Mouse (Mus musculus) kidney, adult 2 months (tissue): Measurements from ENCODE around the gene Wrap53.

Experiments
- CTCF ChIP-seq: fragments of 200-500 bp; conservative IDR thresholded peaks from 2 replicates; pipeline ENCODE4 v1.5.1; 2011; ENCODE audit warnings: low read depth, mild to moderate bottlenecking, control low read depth, low read length, moderate library complexity, mixed read lengths; ENCODE audit not compliant: insufficient read depth, insufficient read length
- POLR2A ChIP-seq: fragments of 200-500 bp; IDR thresholded peaks from one replicate; pipeline ENCODE4 v1.6.1; 2011; ENCODE audit warnings: low read depth, low read length, control low read depth

DNA sequence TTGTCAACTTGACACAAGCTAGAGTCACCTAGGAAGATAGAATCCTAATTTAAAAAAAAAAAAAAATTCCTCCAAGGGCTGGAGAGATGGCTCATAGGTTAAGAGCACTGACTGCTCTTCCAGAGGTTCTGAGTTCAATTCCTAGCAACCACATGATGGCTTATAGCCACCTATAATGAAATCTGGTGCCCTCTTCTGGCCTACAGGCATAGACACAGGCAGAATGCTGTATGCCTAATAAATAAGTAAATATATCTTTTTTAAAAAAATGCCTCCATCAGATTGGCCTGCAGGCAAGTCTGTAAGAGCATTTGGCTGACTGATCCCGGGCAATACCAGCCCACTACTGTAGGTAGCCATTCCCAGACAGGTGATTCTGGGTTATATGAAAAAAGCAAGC lies 45.1 kb downstream of the Wrap53 start:
- TF ChIP-seq CTCF (no peak), POLR2A (no peak)
